Mouse (Mus musculus): ENCODE measurements at regions not wholly inside any gene's neighbourhood (a gene's known extent, or its start where the extent isn't known, plus 50 kb on each side); places are given as distances from the start of the nearest gene placed in this dataset.
"Not testable (repeated sequence)": the region's sequence is repeated elsewhere in the genome, so short reads cannot be mapped to it uniquely, and the experiment has no call there.

DNA sequence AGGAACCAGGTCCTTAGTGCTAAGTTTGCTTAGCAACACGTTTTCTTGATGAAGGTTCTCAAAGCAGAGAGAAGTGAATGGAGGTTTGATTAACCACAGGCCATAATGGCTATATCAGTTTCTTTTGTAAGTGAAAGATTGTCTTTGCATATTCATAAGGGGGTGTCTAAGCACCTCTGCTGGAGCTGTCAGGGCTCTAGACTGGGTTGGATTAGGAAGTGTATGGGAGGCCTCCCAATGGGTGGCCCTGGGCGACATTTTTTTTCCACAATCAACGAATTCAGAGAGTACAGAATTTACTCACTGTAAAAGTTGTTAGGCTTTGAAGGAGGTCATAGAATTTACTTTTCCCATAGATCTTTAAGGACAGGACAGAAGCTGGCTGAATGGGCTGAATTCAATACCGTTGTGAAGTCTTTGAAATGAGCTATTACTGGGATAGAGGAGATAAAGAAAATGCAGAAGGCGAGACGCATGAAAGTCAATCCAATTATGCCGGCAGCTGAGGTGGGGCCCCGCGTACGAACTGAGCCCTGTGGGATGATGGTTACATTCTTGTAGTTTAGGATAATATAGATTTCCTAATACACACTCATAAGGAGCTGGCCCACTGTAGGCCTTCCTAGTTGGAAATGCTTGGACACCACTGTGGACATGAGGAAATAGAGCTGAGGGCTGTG is 268.4 kb upstream of the Ubash3b start:
- TF ChIP-seq CTCF (IDR thresholded peaks at IDR 0.05; ENCODE audit: extremely low read depth, insufficient read length, insufficient replicate concordance, low read depth, low read length), result no peak
- TF ChIP-seq POLR2A (IDR thresholded peaks at IDR 0.05; ENCODE audit: low read depth, low read length), result no peak
- no peaks in the 10 kb centered on the region; the same call in 1 of the 2 replicates for H3K27me3 ChIP-seq (ENCODE audit: control insufficient read depth, insufficient read depth, low read length)
- WGBS, result 79% methylated on average over 10 of the region's 10 CpGs
- no peak overlapping the region for H3K4me3 ChIP-seq (ENCODE audit: low read depth, low read length)
- no peak overlapping the region for H3K27ac ChIP-seq (ENCODE audit: insufficient read depth, low read depth, low read length)
- H3K4me1 ChIP-seq (ENCODE audit: control insufficient read depth, insufficient read depth, insufficient read length, low read length), result no peaks in the 10 kb centered on the region
- no peaks in the 10 kb centered on the region for H3K36me3 ChIP-seq (ENCODE audit: control insufficient read depth, insufficient read depth, low read length)

DNA sequence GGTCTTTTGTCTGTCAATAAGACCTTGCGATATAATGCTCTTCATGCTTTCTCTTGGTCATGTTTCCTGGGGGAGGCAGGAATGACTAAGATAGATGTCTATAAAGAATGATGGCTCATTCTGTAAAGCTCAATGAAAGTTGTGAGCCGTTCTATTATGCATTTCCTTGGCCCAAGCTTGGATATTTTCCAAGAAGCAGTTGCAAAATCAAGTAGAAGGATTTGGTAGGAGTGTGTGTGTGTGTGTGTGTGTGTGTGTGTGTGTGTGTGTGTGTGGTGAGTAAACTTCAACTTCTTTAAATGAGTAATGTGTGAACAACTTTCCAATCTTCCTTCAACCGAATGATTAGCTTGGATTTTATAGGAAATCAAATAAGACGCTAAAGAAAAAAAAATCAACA is 267.7 kb upstream of the Ubash3b start:
- TF ChIP-seq CTCF (IDR thresholded peaks at IDR 0.05; ENCODE audit: extremely low read depth, insufficient read length, insufficient replicate concordance, low read depth, low read length) (no peak), POLR2A (IDR thresholded peaks at IDR 0.05; ENCODE audit: low read depth, low read length) (no peak)
- Histone ChIP-seq H3K4me1 (ENCODE audit: control insufficient read depth, insufficient read depth, insufficient read length, low read length) (no peaks in the 10 kb centered on the region), H3K27ac (ENCODE audit: insufficient read depth, low read depth, low read length) (no peak overlapping the region), H3K4me3 (ENCODE audit: low read depth, low read length) (no peak overlapping the region), H3K27me3 (ENCODE audit: control insufficient read depth, insufficient read depth, low read length) (no peaks in the 10 kb centered on the region; the same call in 1 of the 2 replicates), H3K36me3 (ENCODE audit: control insufficient read depth, insufficient read depth, low read length) (no peaks in the 10 kb centered on the region)
- 86% methylated on average over 4 of the region's 4 CpGs for WGBS

DNA sequence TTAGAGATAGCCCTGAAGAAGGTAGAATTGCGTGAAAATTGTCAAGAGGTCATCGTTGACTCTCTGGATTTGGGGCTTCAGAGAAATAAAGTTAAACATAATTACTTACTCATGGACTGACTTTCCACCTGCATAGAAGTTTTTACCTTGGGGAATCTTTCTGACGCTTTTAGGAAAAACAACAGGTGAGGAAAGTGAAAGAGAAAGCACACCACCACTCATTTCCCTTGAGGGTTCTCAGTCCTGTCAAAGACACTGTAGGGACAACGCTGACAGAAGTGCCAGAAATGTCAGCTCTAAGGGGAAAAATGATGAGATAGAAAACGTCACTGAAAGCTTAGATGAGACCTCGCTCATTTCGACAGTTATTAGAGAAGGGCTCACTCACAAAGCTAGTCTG is 265.2 kb upstream of the Ubash3b start:
- no peak overlapping the region for H3K27ac ChIP-seq (ENCODE audit: insufficient read depth, low read depth, low read length)
- no peak overlapping the region for H3K4me3 ChIP-seq (ENCODE audit: low read depth, low read length)
- 71% methylated on average over 7 of the region's 7 CpGs for WGBS
- H3K27me3 ChIP-seq (ENCODE audit: control insufficient read depth, insufficient read depth, low read length), result no peaks in the 10 kb centered on the region
- H3K36me3 ChIP-seq (ENCODE audit: control insufficient read depth, insufficient read depth, low read length), result no peaks in the 10 kb centered on the region
- TF ChIP-seq POLR2A (IDR thresholded peaks at IDR 0.05; ENCODE audit: low read depth, low read length) (no peak), CTCF (IDR thresholded peaks at IDR 0.05; ENCODE audit: extremely low read depth, insufficient read length, insufficient replicate concordance, low read depth, low read length) (no peak)
- no peaks in the 10 kb centered on the region for H3K4me1 ChIP-seq (ENCODE audit: control insufficient read depth, insufficient read depth, insufficient read length, low read length)

- WGBS, result 85% methylated on average over 6 of the region's 6 CpGs
Measured at GRCm38 (mm10) chr9:41425225-41425624, 263.7 kb upstream of the Ubash3b start.

DNA sequence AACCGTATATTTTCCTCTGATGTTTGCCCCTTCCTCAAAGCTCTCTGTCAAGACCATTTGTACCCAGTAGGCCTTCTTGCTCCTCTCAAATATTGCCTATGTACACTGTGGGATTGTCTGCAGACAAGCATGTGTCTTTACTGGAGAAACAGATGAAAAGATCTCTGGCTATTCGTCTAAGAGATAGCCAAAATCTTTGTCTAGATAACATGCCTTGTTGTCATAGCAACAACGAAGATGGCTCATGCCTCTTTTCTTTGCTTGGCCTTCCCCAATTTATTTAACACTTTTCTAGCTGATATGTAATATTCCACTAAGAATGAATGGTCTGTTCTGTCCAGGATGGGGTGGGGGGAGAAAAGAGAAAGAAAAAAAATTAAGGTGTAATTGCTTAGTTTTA is 252.3 kb upstream of the Ubash3b start:
- TF ChIP-seq CTCF (IDR thresholded peaks at IDR 0.05; ENCODE audit: extremely low read depth, insufficient read length, insufficient replicate concordance, low read depth, low read length) (no peak), POLR2A (IDR thresholded peaks at IDR 0.05; ENCODE audit: low read depth, low read length) (no peak)
- no peaks in the 10 kb centered on the region for H3K27me3 ChIP-seq (ENCODE audit: control insufficient read depth, insufficient read depth, low read length)
- 59% methylated on average over 3 of the region's 3 CpGs for WGBS

More at GRCm38 (mm10) chr9:41425225-41425624, 263.7 kb upstream of the Ubash3b start:
- Histone ChIP-seq H3K4me3 (ENCODE audit: low read depth, low read length) (no peak overlapping the region), H3K27me3 (ENCODE audit: control insufficient read depth, insufficient read depth, low read length) (no peaks in the 10 kb centered on the region), H3K4me1 (ENCODE audit: control insufficient read depth, insufficient read depth, insufficient read length, low read length) (no peaks in the 10 kb centered on the region), H3K27ac (ENCODE audit: insufficient read depth, low read depth, low read length) (no peak overlapping the region), H3K36me3 (ENCODE audit: control insufficient read depth, insufficient read depth, low read length) (no peaks in the 10 kb centered on the region)
- no peak for TF ChIP-seq CTCF (IDR thresholded peaks at IDR 0.05; ENCODE audit: extremely low read depth, insufficient read length, insufficient replicate concordance, low read depth, low read length)
- TF ChIP-seq POLR2A (IDR thresholded peaks at IDR 0.05; ENCODE audit: low read depth, low read length), result no peak

DNA sequence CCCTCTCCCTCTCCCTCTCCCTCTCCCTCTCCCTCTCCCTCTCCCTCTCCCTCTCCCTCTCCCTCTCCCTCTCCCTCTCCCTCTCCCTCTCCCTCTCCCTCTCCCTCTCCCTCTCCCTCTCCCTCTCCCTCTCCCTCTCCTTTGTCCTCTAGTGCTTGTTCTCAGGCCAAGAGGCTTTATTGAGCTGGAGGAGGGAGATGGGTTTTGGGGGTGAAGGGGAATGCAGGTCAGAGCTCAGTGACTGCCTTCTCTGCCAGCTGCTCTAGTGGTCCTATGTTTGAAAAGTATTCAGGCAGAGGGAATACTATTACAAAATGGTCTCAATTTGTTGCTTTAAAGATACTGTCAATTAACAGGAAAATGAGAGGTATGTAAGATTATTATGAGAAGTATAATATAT is 251.6 kb upstream of the Ubash3b start:
- not testable (repeated sequence) for H3K4me3 ChIP-seq (ENCODE audit: low read depth, low read length); H3K4me1 ChIP-seq (ENCODE audit: control insufficient read depth, insufficient read depth, insufficient read length, low read length); H3K27me3 ChIP-seq (ENCODE audit: control insufficient read depth, insufficient read depth, low read length); H3K27ac ChIP-seq (ENCODE audit: insufficient read depth, low read depth, low read length); H3K36me3 ChIP-seq (ENCODE audit: control insufficient read depth, insufficient read depth, low read length)

More for the DNA sequence above, 252.3 kb upstream of the Ubash3b start:
- no peak overlapping the region for H3K27ac ChIP-seq (ENCODE audit: insufficient read depth, low read depth, low read length)
- H3K36me3 ChIP-seq (ENCODE audit: control insufficient read depth, insufficient read depth, low read length), result no peaks in the 10 kb centered on the region
- H3K4me3 ChIP-seq (ENCODE audit: low read depth, low read length), result no peak overlapping the region
- H3K4me1 ChIP-seq (ENCODE audit: control insufficient read depth, insufficient read depth, insufficient read length, low read length), result no peaks in the 10 kb centered on the region

- no peaks in the 10 kb centered on the region for H3K4me1 ChIP-seq (ENCODE audit: control insufficient read depth, insufficient read depth, insufficient read length, low read length)
- no peaks in the 10 kb centered on the region for H3K27me3 ChIP-seq (ENCODE audit: control insufficient read depth, insufficient read depth, low read length)
- H3K36me3 ChIP-seq (ENCODE audit: control insufficient read depth, insufficient read depth, low read length), result no peaks in the 10 kb centered on the region
- TF ChIP-seq POLR2A (IDR thresholded peaks at IDR 0.05; ENCODE audit: low read depth, low read length) (no peak), CTCF (IDR thresholded peaks at IDR 0.05; ENCODE audit: extremely low read depth, insufficient read length, insufficient replicate concordance, low read depth, low read length) (no peak)
- no peak overlapping the region for H3K4me3 ChIP-seq (ENCODE audit: low read depth, low read length)
- WGBS, result 47% methylated on average over 5 of the region's 5 CpGs
- no peak overlapping the region for H3K27ac ChIP-seq (ENCODE audit: insufficient read depth, low read depth, low read length)
Measured at GRCm38 (mm10) chr9:41412174-41412757, 250.8 kb upstream of the Ubash3b start.
